Mouse (Mus musculus): ENCODE measurements around the gene 2310034G01Rik. TPM values are rescaled to one million over a fixed set of nuclear protein-coding genes. Genes with fewer than 3 reads are reported as not detected.
A peak's percentile ranks its signal among the peaks of the same experiment; 100 is the strongest.

Gene 2310034G01Rik
- 1.5 and 1.6 TPM in 2 replicates for polyA plus RNA-seq (2012; rRNA removed)

GRCm38 (mm10) chr19:46350168-46350932, at the start of gene 2310034G01Rik:
2310034G01Rik (minus strand) TSS chr19:46350302.
- no peaks in the 10 kb centered on the region for H3K27me3 ChIP-seq (replicated peaks; ENCODE audit: control insufficient read depth, insufficient read depth, low read length)
- peaks cover 6% of the 10 kb centered on the region; the same call in 1 of the 2 replicates for H3K4me1 ChIP-seq (ENCODE audit: control insufficient read depth, insufficient read depth, low read length)
- no peak for DNase-seq
- H3K27ac ChIP-seq (ENCODE audit: insufficient read depth, low read depth, low read length): no peak within 1 kb of the TSS
- 58% methylated on average over 10 of the region's 10 CpGs for WGBS
- TF ChIP-seq CTCF (conservative IDR thresholded peaks at IDR 0.05; ENCODE audit: insufficient read depth, insufficient read length, low read depth, low read length) (no peak), POLR2A (IDR thresholded peaks at IDR 0.05; ENCODE audit: low read depth, low read length) (no peak)
- no peaks in the 10 kb centered on the region for H3K36me3 ChIP-seq (ENCODE audit: control insufficient read depth, insufficient read depth, low read length)
- peak within 1 kb of the TSS; percentile 81 for H3K4me3 ChIP-seq (ENCODE audit: insufficient read depth, low read depth, low read length)

GRCm38 (mm10) chr19:46399886-46400285, 49.8 kb upstream of the 2310034G01Rik start:
- DNase-seq: peak; percentile 50
- no peak for TF ChIP-seq CTCF (conservative IDR thresholded peaks at IDR 0.05; ENCODE audit: insufficient read depth, insufficient read length, low read depth, low read length)
- no peak for TF ChIP-seq POLR2A (IDR thresholded peaks at IDR 0.05; ENCODE audit: low read depth, low read length)
- H3K4me3 ChIP-seq (ENCODE audit: insufficient read depth, low read depth, low read length): no peak overlapping the region
- peaks cover 32% of the 10 kb centered on the region; the same call in 1 of the 2 replicates for H3K4me1 ChIP-seq (ENCODE audit: control insufficient read depth, insufficient read depth, low read length)
- no peaks in the 10 kb centered on the region for H3K27me3 ChIP-seq (replicated peaks; ENCODE audit: control insufficient read depth, insufficient read depth, low read length)
- peak overlapping the region; percentile 65; the same call in 1 of the 2 replicates for H3K27ac ChIP-seq (ENCODE audit: insufficient read depth, low read depth, low read length)
- WGBS: 40% methylated on average over 7 of the region's 7 CpGs
- H3K36me3 ChIP-seq (ENCODE audit: control insufficient read depth, insufficient read depth, low read length): peaks cover 4% of the 10 kb centered on the region; the same call in 1 of the 2 replicates

GRCm38 (mm10) chr19:46399372-46399771, 49.3 kb upstream of the 2310034G01Rik start:
- Histone ChIP-seq H3K4me3 (ENCODE audit: insufficient read depth, low read depth, low read length) (no peak overlapping the region), H3K27ac (ENCODE audit: insufficient read depth, low read depth, low read length) (peak overlapping the region; percentile 26; the same call in 1 of the 2 replicates), H3K36me3 (ENCODE audit: control insufficient read depth, insufficient read depth, low read length) (peaks cover 4% of the 10 kb centered on the region; the same call in 1 of the 2 replicates), H3K4me1 (ENCODE audit: control insufficient read depth, insufficient read depth, low read length) (peaks cover 30% of the 10 kb centered on the region; the same call in 1 of the 2 replicates), H3K27me3 (replicated peaks; ENCODE audit: control insufficient read depth, insufficient read depth, low read length) (no peaks in the 10 kb centered on the region)
- WGBS: 65% methylated on average over 6 of the region's 6 CpGs
- no peak for TF ChIP-seq CTCF (conservative IDR thresholded peaks at IDR 0.05; ENCODE audit: insufficient read depth, insufficient read length, low read depth, low read length)
- no peak for TF ChIP-seq POLR2A (IDR thresholded peaks at IDR 0.05; ENCODE audit: low read depth, low read length)
- peak; percentile 63 for DNase-seq

- 0 out of 2 replicates have a peak overlapping the region, but pooled peaks have one; percentile 10 for H3K27ac ChIP-seq (ENCODE audit: insufficient read depth, low read depth, low read length)
- peaks cover 28% of the 10 kb centered on the region; the same call in 1 of the 2 replicates for H3K4me1 ChIP-seq (ENCODE audit: control insufficient read depth, insufficient read depth, low read length)
- peak overlapping the region; percentile 88 for H3K4me3 ChIP-seq (ENCODE audit: insufficient read depth, low read depth, low read length)
- TF ChIP-seq CTCF (conservative IDR thresholded peaks at IDR 0.05; ENCODE audit: insufficient read depth, insufficient read length, low read depth, low read length): no peak
- H3K36me3 ChIP-seq (ENCODE audit: control insufficient read depth, insufficient read depth, low read length): peaks cover 4% of the 10 kb centered on the region; the same call in 1 of the 2 replicates
- no peak for DNase-seq
- H3K27me3 ChIP-seq (replicated peaks; ENCODE audit: control insufficient read depth, insufficient read depth, low read length): no peaks in the 10 kb centered on the region
- WGBS: 36% methylated on average over 3 of the region's 3 CpGs
These were observed 48.3 kb upstream of the 2310034G01Rik start for GRCm38 (mm10) chr19:46398401-46398800.

- peak overlapping the region; percentile 70 for H3K27ac ChIP-seq (ENCODE audit: insufficient read depth, low read depth, low read length)
- peak; percentile 45 for DNase-seq
- 3% methylated on average over 19 of the region's 19 CpGs for WGBS
These were observed 47.4 kb upstream of the 2310034G01Rik start for GRCm38 (mm10) chr19:46397436-46398001.

GRCm38 (mm10) chr19:46396686-46397435, 46.8 kb upstream of the 2310034G01Rik start, which contains the start of gene Sufu:
Sufu (plus strand) TSS chr19:46396896.
- Histone ChIP-seq H3K27me3 (replicated peaks; ENCODE audit: control insufficient read depth, insufficient read depth, low read length) (no peaks in the 10 kb centered on the region), H3K36me3 (ENCODE audit: control insufficient read depth, insufficient read depth, low read length) (0 out of 2 replicates have a peak, but pooled peaks cover 1% of the 10 kb centered on the region), H3K4me1 (ENCODE audit: control insufficient read depth, insufficient read depth, low read length) (peaks cover 24% of the 10 kb centered on the region; the same call in 1 of the 2 replicates), H3K4me3 (ENCODE audit: insufficient read depth, low read depth, low read length) (peak within 1 kb of the TSS; percentile 88), H3K27ac (ENCODE audit: insufficient read depth, low read depth, low read length) (peak within 1 kb of the TSS; percentile 70)
- DNase-seq: peak; percentile 99
- TF ChIP-seq POLR2A (IDR thresholded peaks at IDR 0.05; ENCODE audit: low read depth, low read length) (peak; percentile 91), CTCF (conservative IDR thresholded peaks at IDR 0.05; ENCODE audit: insufficient read depth, insufficient read length, low read depth, low read length) (peak; percentile 93)
- 1% methylated on average over 57 of the region's 57 CpGs for WGBS

More at GRCm38 (mm10) chr19:46397436-46398001, 47.4 kb upstream of the 2310034G01Rik start:
- Histone ChIP-seq H3K27me3 (replicated peaks; ENCODE audit: control insufficient read depth, insufficient read depth, low read length) (no peaks in the 10 kb centered on the region), H3K36me3 (ENCODE audit: control insufficient read depth, insufficient read depth, low read length) (0 out of 2 replicates have a peak, but pooled peaks cover 1% of the 10 kb centered on the region), H3K4me1 (ENCODE audit: control insufficient read depth, insufficient read depth, low read length) (peaks cover 24% of the 10 kb centered on the region; the same call in 1 of the 2 replicates), H3K4me3 (ENCODE audit: insufficient read depth, low read depth, low read length) (peak overlapping the region; percentile 88)
- TF ChIP-seq POLR2A (IDR thresholded peaks at IDR 0.05; ENCODE audit: low read depth, low read length) (no peak), CTCF (conservative IDR thresholded peaks at IDR 0.05; ENCODE audit: insufficient read depth, insufficient read length, low read depth, low read length) (no peak)

Data from kidney, adult 2 months (tissue).